Mouse (Mus musculus) right cerebral cortex, postnatal 25 days (tissue): Measurements from ENCODE around the gene Incenp.
A peak's percentile ranks its signal among the peaks of the same experiment; 100 is the strongest.
"Not testable (repeated sequence)": the region's sequence is repeated elsewhere in the genome, so short reads cannot be mapped to it uniquely, and the experiment has no call there.

Experiments
- DNase-seq: peaks from one replicate; pipeline ENCODE4 v3.0.0; 2022

Gene Incenp

DNA sequence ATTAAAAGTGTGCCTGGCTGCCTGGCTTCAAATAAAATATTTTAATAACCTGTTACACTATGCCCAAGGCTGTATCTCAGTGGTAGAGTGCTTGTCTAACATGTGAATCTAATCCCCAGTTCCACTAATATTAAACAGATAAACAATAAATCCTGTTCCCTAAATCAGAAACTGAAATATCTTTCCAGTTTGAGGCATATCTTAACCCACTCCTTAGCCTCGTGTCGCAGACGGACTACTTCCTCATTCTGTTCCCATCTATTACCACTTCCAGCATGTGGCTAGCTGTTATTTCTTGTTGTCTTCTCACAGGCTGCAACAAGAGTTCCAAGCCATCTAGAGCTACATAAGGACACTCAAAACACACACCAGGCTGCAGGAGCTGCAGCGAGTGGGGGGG lies 18.4 kb upstream of the Incenp start:
- no peak for DNase-seq

DNA sequence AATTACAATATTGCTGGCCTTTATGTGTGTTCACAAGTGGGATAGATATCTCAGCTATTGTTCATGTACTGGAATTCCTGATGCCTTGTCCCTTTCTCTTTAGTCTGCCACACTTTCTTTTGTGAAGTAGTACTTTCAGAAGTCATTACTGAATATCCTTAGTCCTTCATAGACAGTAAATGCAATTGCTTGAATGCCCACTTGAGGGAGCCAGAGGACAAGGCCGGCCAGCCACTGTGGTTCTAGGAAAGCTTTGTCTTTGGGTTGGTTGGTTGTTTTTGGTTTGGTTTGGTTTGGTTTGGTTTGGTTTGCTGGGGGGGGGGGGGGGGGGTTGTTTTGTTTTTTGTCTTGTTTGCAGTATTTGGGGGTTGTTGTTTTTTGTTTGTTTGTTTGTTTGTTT lies 16.6 kb upstream of the Incenp start:
- DNase-seq: peak; percentile 71

DNA sequence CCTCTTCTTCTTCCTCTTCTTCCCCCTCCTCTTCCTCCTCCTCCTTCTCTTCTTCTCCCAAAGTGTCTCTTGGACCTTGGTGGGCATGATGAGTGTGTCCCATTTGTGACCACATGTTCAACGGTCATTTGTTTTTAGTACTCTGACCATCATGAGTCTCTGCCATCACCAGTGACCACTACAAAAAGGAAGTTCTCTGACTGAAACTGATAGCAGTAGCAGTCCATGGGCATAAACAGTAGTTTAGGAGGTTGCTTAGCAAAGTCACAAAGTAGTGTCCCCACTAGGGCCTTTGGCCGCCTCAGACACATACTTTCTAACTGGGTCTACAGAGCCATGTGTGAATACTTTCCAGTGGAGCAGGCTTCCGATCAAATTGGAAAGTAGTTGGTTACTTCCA lies 15.0 kb upstream of the Incenp start:
- DNase-seq: no peak

DNA sequence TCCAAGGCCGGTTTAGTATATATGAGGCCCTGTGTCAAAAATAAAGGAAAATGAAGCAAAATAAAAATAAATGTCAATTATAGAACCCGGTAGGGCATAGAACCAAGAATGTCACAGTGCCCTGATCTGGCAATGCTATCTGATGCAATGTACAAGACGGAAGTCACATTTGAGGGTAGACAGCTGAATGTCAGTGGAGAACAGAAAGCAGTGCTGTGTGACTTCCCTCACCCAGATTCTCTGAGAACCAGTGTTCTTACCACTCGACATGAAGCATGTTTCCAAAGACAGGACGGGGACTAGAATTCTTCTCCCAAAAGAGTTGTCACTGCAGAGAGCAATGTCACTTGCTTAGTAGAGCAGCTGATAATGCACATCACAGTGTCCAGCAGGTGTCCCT lies 14.4 kb upstream of the Incenp start:
- no peak for DNase-seq

DNA sequence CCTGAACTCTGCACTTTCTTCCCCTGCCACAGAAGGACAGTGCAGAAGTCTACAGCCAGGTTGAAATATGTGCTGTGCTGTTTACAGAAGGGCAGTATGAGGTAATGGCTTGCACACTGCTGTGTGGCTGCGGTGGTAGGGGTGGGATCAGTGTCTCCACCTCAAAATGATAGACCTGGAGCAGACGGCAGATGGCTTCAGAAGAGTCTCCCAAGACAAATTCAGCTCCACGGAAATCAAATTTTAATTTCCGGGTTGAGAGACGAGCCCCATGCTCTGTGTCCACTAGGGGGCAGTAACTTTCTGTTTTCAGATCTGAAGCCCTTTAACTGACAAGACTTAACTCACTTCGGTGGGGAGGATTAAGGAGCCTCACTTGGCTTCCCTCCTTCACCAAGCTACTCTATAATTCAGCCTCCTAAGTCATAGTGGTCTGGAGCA lies 12.0 kb upstream of the Incenp start:
- DNase-seq: no peak

DNA sequence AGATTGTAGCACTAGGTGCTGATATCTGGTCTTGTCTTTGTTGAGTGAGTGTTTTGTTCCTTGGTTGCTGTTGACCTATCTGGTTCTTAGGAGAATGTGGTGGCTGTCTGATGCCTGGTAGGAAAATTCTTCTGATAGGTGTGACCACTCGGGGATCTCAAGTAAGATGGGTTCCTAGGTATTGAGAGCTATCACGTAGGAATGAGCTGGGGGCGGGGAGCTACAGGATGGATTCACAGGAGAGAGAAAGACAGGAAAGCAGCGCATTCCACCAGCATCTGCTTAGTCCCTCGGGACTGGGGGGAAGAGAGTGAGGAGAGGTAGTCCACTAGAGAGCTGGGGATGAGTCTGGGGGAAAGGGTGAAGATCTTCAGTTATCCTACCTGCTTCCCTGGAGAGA lies 10.0 kb upstream of the Incenp start:
- DNase-seq: no peak

DNA sequence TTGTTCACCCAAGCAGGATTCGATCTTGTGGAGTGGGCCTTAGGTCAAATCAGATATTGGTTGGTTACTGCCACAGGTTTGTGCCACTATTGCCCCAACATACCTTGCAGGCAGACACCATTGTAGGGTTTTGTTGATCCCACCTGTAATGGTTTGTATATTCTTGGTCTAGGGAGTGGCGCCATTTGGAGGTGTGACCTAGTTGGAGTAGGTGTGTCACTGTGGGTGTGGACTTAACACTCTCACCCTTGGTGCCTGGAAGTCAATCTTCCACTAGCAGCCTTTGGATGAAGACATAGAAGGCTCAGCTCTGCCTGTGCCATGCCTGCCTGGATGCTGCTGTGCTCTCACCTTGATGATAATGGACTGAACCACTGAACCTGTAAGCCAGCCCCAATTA lies 1.3 kb upstream of the Incenp start:
- DNase-seq: not testable (repeated sequence)

DNA sequence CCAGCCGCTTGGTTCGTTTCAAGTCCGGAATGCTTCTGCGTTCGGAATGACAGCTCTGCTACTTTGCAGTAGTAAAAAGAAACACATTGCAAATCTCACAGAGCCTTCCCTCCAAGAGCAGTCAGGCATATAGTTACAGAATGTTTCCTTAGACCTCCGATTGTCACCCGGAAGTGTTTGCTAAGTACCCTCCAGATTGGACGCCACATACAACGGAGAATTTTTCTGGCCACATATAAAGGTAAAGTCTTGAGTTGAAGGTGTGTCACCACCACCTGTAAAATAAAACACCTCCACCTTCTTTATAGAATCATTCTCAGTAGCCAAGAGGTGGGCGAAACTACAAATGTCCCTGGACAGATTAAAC lies 412 bp upstream of the Incenp start:
- no peak for DNase-seq

DNA sequence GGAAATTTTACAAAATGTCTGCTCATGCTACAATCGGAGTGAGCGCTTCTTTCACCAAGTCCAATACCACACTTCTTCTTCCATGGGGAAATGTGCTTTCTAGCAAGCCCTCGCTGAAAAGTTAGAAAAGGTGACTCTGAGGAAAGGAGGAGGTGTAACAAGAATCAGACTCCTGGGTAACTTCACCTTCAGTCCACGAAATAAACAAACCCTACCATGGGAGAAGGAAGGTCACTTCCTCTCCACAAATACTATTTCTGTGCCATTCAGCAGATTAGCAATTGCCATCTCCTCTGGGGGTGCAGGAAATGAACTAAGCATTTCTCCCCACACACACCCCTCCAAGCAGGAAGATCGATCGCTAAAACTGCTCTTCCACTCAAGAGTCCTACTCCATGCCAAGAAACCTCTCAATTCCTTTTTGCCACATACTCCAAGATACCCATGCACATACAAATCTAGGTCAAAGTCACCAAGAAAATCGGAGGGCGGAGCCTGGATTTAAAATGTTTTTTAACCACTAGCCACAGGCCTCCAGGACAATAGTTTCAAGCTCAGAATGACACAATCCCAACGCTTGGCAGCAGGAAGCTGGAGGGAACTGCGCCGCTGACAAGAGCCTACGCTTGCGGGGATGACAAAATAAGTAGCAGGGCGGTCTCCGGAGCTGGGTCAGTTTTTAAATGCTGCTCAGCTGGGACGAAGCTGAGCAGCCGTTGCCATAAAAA lies 848 bp downstream of the Incenp start:
- no peak for DNase-seq

DNA sequence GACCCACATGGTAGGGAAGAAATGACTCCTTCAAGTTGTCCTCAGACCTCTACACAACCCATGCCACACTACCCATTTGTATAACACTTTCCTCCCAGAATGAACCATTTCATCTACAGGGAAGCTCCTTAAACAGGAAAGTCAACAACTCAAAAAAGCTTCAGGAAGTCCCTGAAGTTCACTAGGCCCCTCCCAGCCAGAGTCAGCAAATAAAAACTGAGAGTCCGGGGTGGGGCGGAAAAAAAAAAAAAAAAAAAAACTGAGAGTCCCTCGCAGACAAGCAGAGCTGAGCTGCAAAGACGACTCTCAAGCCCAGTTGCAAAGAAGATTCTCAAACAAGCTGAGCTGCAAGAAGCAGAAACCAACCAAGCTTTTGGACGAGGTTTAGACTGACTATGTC lies 3.3 kb downstream of the Incenp start:
- DNase-seq: no peak

DNA sequence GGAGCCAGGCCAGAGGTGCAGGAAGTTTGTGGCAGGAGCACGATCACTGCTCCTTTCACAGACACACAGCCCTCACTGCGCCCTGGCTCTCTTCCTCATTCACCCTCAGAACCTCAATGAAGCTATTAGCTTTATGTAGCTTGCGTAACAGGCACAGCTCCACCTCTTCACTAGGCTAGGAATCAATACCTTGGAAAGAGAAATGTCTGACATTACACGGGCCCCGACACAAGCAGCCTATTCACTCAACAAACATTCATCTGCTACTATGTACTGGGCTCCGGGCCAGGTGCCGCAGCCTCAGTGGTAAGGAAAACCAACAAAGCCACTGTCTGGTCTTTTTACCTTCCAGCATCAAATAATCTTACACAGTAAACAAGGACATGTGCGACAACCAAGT lies 12.6 kb downstream of the Incenp start:
- DNase-seq: no peak

DNA sequence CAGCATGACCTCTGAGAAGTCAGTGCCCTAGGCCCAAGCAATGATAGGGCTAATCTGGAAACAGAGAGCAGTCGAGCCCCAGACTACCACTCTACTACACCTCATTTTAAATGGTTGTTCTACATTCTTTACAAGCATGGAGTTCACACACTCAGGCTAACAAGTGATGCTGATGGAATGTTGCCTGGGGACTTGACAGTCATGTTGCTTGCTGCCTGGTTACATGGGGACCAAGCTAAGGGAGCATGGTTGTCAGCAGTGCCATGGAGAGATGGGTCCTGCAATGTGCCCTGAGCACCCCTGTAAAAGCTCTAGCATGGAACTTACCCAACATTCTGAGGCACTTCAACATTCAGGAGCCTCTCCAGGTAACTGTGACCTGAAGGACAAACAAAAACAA lies 13.0 kb downstream of the Incenp start:
- no peak for DNase-seq

DNA sequence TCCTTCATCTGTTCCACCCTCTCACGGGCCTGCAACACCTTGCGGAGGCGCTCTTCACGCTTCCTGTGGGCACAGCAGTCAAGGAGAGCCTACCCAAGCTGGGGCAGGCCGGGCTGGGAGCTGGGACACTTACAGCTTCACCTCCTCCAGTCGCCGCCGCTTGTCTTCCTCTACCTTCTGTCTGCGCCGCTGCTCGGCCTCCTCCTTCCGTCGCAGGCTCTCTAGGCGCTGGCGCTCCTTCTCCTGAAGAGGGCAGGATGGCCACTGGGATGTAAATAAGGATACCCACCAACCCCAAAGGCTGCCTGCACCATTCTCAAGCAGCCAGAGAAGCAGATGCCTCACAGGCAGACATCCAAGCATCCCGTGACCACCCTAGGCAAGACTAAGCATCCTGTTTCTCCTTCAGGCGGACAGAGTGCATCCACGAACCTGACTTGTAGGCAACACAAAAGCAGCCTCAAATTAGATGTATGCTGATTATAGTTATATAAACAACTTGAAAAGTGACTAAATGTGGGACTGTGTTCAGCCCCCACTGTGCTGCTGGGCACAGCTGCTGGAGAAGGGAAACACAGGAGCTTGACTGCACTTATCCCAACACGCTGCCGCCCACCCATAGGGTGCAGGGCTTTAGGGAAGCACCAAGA lies 21.0 kb downstream of the Incenp start:
- peak; percentile 52 for DNase-seq

DNA sequence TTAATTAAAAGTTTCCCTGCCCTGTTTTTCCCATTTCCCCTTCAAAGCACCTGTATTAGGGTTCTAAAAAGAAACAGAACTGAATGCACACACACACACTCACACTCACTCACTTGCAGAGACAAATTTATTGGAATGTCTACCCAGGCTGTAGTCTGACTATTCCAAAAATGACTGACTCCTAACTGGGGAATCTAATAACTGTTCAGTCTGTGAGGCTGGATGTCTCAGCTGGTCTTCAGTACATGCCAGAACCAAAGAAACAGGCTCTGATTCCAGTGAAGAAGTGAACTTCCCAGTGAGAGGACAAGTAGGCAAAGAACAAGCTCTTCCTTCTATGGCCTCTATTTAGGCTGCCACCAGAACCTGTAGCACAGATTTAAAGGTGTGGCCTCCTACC lies 33.9 kb downstream of the Incenp start:
- DNase-seq: no peak

DNA sequence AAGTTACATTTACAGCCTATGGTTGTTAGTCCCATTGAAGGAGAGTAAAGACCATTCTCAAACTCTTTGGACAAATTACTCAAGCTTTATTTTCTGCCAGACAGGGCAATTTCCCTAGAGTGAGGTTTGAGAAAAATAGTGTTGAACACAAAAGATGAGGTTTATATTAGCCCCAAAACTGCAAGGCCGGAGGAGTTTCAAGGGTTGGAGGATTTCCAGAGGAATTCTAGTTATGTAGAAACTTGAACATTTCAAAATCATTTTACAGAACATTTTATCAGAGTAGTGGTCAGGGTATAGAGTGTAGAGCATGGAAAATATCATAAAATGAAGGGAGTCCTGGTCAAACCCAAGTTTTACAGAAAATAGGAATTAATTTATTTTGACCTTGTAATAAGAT lies 34.5 kb downstream of the Incenp start:
- no peak for DNase-seq

DNA sequence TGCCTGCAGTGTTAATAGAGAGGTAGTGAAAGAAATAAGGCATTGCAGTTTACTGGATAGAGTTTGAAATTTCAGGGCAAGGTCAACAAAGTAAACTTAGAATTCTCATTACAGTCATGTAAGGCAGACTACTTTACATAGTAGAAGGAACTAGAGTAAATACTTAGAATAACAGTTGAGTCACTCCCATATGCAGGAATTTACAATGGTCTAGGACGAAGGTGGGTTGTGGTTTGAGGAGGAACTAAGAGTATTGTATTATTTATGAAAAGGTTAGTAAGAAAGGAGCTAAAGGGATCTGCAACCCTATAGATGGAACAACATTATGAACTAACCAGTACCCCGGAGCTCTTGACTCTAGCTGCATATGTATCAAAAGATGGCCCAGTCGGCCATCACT lies 38.5 kb downstream of the Incenp start:
- not testable (repeated sequence) for DNase-seq

DNA sequence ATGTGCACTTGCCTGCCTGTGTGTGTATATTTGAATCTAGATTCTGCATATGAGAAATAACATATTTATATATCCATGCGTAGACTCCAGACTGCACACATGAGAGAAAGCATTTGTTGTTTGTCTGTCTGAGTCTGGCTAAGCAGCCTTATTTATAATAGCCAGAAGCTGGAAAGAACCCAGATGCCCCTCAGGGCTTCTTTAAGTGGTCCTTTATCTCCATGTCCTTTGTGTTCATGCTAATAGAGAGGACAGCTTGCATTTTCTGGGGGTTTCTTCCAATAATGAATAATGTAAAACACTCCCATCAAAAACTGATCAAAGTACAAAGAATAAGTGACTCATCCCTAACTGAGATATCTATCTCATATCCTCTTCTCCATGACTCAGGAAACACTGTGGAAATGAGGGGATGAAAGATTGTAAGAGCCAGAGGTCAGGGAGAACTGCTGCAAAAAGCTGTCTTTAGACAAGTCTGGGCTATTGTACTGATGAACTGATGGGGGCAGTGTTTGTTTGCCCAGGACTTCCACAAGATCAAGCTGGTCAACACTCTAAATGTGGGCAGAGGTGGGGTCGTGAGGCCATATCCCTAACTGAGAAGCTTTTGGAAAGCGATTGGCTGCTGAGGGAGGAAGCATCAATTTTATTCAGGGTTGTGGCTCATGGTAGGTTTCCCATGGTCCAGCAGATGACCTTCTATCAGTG lies 49.8 kb downstream of the Incenp start:
- not testable (repeated sequence) for DNase-seq

DNA sequence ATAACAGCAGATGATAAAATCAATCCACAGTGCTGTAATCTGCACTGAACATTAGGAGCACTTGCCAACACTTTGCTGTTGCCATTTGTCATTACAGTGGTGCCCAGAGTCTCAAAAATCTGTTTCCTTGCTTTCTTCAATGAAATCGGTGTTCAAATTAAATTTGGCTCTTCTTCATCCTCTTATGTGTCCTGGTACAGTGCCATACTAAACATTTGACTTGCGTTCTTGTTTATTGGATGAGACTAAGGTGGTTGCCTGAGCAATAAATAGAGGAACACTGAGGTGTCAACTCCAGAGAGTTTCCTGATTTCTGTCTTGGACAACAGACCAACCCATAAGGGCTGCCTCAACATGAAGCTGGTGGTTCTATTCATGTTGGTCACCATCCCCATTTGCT lies 52.1 kb downstream of the Incenp start, which contains the start of gene Scgb2a2:
Scgb2a2 (plus strand) TSS at position 301 of the 400 bp plus-strand sequence.
- DNase-seq: no peak

DNA sequence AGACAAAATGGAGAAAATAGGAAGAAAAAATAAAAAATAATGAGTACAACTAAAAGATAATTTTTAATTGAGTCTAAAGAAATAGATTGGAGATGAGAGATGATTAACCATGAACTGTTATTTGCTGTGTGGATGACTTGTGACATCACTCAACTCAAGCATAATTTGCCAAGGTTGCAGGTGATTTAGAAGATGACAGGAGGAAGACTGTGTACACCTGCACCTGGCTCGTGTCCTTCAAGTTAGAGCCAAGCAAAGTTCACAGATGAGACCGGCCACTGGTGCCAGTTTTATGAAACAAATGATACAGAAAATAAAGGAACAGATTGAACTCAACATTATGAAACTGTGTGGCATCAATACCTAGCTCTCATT lies 62.0 kb downstream of the Incenp start:
- DNase-seq: no peak

DNA sequence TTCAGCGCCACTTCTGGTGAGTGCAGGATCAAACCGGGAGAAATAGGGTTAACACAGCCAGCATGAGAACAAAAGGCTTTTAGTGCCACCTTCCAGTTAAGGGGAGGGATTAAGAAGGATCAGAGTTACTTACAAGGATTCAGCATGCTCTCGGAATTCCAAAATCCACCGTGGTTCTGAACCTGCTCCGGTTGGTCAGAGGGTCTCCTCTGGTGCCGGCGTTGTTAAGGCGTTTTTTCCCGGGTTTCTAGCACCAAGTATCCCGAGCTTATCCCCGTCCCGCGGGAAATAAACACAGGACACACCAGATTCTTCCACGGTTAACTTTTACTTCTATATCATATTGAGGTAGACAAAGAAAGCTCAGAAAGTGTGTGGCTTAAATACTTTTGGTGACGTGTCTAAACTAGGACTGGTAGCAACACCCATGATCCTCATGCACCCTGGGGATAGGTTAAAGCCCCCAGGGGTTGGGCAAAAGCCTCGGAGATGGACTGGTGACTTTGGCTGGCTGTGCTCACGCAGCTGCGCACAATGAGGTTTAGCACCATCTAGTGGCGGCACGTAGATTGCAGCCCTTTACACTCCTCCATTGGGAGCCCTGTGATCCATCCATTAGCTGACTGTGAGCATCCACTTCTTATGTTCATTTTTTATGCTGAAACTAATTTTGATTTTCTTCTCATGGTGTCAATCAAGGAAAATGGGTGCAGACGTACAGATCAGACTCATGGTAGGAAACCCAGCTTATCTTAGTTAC lies 62.6 kb downstream of the Incenp start:
- DNase-seq: peak; percentile 25
